Mouse (Mus musculus) kidney, adult 2 months (tissue): ENCODE results near the gene Hmcn1. TPM values are rescaled to one million over a fixed set of nuclear protein-coding genes. Genes with fewer than 3 reads are reported as not detected.
A peak's percentile ranks its signal among the peaks of the same experiment; 100 is the strongest.

Source experiments
- DNase-seq: peaks from one replicate; pipeline ENCODE4 v3.0.0; 2021
- H3K27ac ChIP-seq: fragments of 200-500 bp; 2 replicates; pipeline ENCODE4 v1.5.1; 2012; ENCODE audit warnings: low read depth, low read length, control low read depth, inconsistent platforms; ENCODE audit not compliant: insufficient read depth
- H3K27me3 ChIP-seq: fragments of 200-500 bp; replicated peaks from 2 replicates; pipeline ENCODE4 v1.6.1; 2012; ENCODE audit warnings: mild to moderate bottlenecking, moderate library complexity, low read length, inconsistent platforms; ENCODE audit not compliant: control insufficient read depth, insufficient read depth
- H3K36me3 ChIP-seq: fragments of 200-500 bp; 2 replicates; pipeline ENCODE4 v1.6.1; 2012; ENCODE audit warnings: mild to moderate bottlenecking, moderate library complexity, low read length, inconsistent platforms; ENCODE audit not compliant: control insufficient read depth, insufficient read depth
- H3K4me1 ChIP-seq: fragments of 200-500 bp; 2 replicates; pipeline ENCODE4 v1.6.1; 2011; ENCODE audit warnings: low read length; ENCODE audit not compliant: control insufficient read depth, insufficient read depth
- H3K4me3 ChIP-seq: fragments of 200-500 bp; 2 replicates; pipeline ENCODE4 v1.5.1; 2011; ENCODE audit warnings: mild to moderate bottlenecking, low read depth, low read length, control low read depth; ENCODE audit not compliant: insufficient read depth
- CTCF ChIP-seq: fragments of 200-500 bp; conservative IDR thresholded peaks from 2 replicates; pipeline ENCODE4 v1.5.1; 2011; ENCODE audit warnings: low read depth, mild to moderate bottlenecking, control low read depth, low read length, moderate library complexity, mixed read lengths; ENCODE audit not compliant: insufficient read depth, insufficient read length
- POLR2A ChIP-seq: fragments of 200-500 bp; IDR thresholded peaks from one replicate; pipeline ENCODE4 v1.6.1; 2011; ENCODE audit warnings: low read depth, low read length, control low read depth
- WGBS: fragments of 180-500 bp; shearing (Covaris S2); methylation state at CpG from one replicate; pipeline ENCODE4 v1.1.7; 2018; 5-methylcytosine and 5-hydroxymethylcytosine counted together
- polyA plus RNA-seq: library from polyadenylated mRNA; depleted of rRNA; stranded (reverse); fragments of >200 nt; gene quantifications from 2 replicates; pipeline ENCODE4 v1.2.3, GENCODE M21; 2012

Hmcn1 gene
- polyA plus RNA-seq, 1 experiment = 1.7 TPM

DNA sequence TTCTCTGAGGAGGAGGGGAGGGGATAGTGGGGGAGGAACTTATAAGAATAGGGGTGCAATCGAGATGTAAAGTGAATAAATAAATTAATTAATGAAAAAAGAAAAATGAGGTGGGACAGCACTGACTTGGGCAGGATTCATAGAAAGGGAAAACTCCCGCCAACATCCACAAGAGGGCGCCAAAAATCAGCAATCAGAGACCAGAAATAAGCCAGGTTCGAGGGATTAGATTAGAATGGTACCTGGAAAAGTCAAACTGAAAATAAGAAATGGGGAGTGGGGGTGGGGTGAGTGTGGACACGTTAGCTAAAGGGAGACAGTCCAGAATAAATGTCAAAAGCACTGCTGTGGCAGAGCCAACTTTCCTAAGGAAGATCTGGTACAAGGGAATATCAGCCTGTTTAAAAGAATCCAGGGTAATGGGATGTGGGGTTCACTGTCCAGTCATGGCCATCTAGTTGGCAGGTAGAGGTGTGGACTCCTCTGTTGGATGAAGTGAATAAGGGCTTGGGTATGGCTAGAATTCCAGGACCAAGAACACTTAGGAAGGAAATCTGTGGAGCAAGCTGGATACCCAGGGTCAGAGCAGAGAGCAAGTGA, 41.9 kb upstream of the Hmcn1 start:
- DNase-seq = peak; percentile 79
- H3K27me3 ChIP-seq = no peaks in the 10 kb centered on the region
- no peaks in the 10 kb centered on the region for H3K36me3 ChIP-seq
- TF ChIP-seq POLR2A (no peak), CTCF (peak; percentile 66)
- H3K4me3 ChIP-seq = peak overlapping the region; percentile 20; the same call in 1 of the 2 replicates
- WGBS = under 1% methylated on average over 5 of the region's 5 CpGs
- peak overlapping the region; percentile 1; the same call in 1 of the 2 replicates for H3K27ac ChIP-seq
- H3K4me1 ChIP-seq = peaks cover 7% of the 10 kb centered on the region

DNA sequence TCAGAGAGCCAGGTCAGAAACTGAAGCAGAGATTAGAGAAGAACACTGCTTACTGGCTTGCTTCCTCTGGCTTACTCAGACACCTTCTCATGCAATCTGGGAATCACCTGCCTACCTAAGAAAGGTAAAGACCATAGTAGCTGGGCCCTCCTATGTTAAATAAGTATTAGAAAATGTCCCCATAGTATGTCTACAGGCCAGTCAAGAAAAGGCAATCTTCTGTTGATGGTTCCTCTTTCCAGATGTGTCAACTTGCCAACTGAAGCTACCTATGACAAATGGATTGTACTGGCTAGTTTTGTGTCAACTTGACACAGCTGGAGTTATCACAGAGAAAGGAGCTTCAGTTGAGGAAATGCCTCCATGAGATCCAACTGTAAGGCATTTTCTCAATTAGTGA, 40.1 kb upstream of the Hmcn1 start:
- no peak for DNase-seq
- TF ChIP-seq CTCF (no peak), POLR2A (no peak)

GRCm38 (mm10) chr1:151031581-151031980, 38.3 kb upstream of the Hmcn1 start:
- Histone ChIP-seq H3K27me3 (no peaks in the 10 kb centered on the region), H3K4me1 (peaks cover 6% of the 10 kb centered on the region; the same call in 1 of the 2 replicates), H3K36me3 (no peaks in the 10 kb centered on the region), H3K4me3 (no peak overlapping the region), H3K27ac (no peak overlapping the region)
- WGBS = 79% methylated on average over 10 of the region's 10 CpGs
- no peak for DNase-seq
- TF ChIP-seq CTCF (no peak), POLR2A (no peak)

More for the DNA sequence above, 40.1 kb upstream of the Hmcn1 start:
- no peak overlapping the region for H3K27ac ChIP-seq
- no peaks in the 10 kb centered on the region for H3K27me3 ChIP-seq
- peaks cover 6% of the 10 kb centered on the region; the same call in 1 of the 2 replicates for H3K4me1 ChIP-seq
- H3K36me3 ChIP-seq = no peaks in the 10 kb centered on the region
- H3K4me3 ChIP-seq = no peak overlapping the region

- Histone ChIP-seq H3K27ac (no peak overlapping the region), H3K27me3 (no peaks in the 10 kb centered on the region), H3K36me3 (no peaks in the 10 kb centered on the region), H3K4me1 (peaks cover 6% of the 10 kb centered on the region; the same call in 1 of the 2 replicates), H3K4me3 (no peak overlapping the region)
- TF ChIP-seq POLR2A (no peak), CTCF (no peak)
- WGBS = 82% methylated on average over 8 of the region's 8 CpGs
- no peak for DNase-seq
Observed at GRCm38 (mm10) chr1:151031086-151031485, 37.9 kb upstream of the Hmcn1 start.

DNA sequence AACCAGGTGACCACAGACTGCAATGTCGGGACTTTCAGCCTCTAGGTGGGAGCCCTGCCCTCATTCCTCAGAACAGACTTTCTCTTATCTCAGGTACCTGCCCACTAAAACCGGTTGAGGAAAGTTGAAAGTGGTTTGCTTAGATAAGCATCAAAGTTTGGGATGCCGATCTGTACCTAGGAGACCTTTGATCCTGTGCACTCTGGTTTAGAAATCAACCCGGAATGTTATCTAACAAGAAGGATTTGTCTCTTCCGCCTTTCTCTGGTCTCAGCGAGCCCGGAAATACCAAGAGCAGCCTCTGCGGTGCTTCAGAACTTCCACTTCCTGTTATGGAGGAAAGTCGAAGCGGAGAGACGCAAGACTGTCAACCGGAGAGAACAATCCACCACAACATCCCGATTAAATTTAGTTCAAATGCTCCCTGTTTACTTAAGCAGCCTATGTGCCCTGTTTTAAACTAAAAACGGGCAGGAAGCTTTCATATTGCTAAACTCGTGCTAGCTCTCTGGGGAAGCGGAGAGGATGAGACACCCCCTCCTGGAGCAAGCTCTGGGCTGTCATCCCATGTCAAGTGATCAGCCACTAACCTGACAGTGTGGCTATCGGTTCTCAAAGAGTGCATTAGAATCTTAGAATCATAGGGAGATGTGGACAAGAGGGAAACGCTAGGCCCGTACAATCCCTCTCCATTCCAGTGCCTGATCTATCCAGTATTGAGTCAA, 32.0 kb upstream of the Hmcn1 start:
- DNase-seq = peak; percentile 61
- WGBS = 62% methylated on average over 19 of the region's 19 CpGs

DNA sequence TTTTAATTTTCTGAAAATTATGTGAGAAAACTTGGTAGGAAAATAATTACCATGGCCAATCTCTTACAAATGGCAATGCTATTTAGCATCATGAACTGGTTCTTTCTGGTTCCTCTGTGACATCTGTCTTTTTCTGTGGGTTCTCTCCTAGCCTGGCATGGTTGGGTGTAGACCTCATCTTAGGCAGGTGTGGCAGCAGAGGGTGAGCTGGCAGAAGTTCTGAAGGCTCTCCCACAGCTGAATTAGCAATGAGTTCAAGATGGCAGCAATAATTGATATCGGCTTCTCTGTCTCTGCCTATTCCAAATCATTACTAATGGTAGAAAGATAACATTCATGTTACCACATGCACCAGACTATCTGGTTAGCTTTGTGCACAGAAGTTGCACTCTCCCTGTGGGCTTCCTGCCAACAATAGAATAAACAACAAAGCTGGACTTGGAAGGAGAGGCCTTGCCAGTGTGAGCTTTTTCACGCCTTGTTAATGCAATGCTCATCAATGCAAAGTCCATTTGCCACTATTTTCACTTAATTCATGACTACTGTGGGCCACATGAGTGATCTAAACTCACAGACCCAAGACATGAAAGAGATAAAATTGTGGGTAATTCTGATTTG, 26.1 kb upstream of the Hmcn1 start:
- H3K27me3 ChIP-seq = no peaks in the 10 kb centered on the region
- 72% methylated on average over 2 of the region's 2 CpGs for WGBS
- no peaks in the 10 kb centered on the region for H3K4me1 ChIP-seq
- no peak overlapping the region for H3K27ac ChIP-seq
- no peak overlapping the region for H3K4me3 ChIP-seq
- no peak for TF ChIP-seq POLR2A
- no peak for TF ChIP-seq CTCF
- H3K36me3 ChIP-seq = no peaks in the 10 kb centered on the region
- no peak for DNase-seq

More for the DNA sequence above, 32.0 kb upstream of the Hmcn1 start:
- TF ChIP-seq CTCF (no peak), POLR2A (no peak)
- H3K4me1 ChIP-seq = no peaks in the 10 kb centered on the region
- H3K27me3 ChIP-seq = no peaks in the 10 kb centered on the region
- no peak overlapping the region for H3K4me3 ChIP-seq
- peak overlapping the region; percentile 49 for H3K27ac ChIP-seq
- H3K36me3 ChIP-seq = no peaks in the 10 kb centered on the region

- H3K4me3 ChIP-seq = no peak overlapping the region
- H3K36me3 ChIP-seq = no peaks in the 10 kb centered on the region
- 0 out of 2 replicates have a peak, but pooled peaks cover 3% of the 10 kb centered on the region for H3K4me1 ChIP-seq
- DNase-seq = peak; percentile 69
- no peaks in the 10 kb centered on the region for H3K27me3 ChIP-seq
- WGBS = 31% methylated on average over 7 of the region's 7 CpGs
- no peak overlapping the region for H3K27ac ChIP-seq
- peak; percentile 83 for TF ChIP-seq CTCF
- no peak for TF ChIP-seq POLR2A
Observed at GRCm38 (mm10) chr1:151011056-151011455, 17.8 kb upstream of the Hmcn1 start.
